Mouse (Mus musculus) bone marrow macrophage, adult 2 months (primary cell): Measurements from ENCODE around the gene Cd96.

ENCODE experiments used
- CTCF ChIP-seq: IDR thresholded peaks from 2 replicates; pipeline ENCODE4 v1.5.1; 2012; ENCODE audit warnings: low read depth, mild to moderate bottlenecking, low read length, moderate library complexity
- POLR2A ChIP-seq: IDR thresholded peaks from 2 replicates; pipeline ENCODE4 v1.6.1; 2012; ENCODE audit warnings: mild to moderate bottlenecking, low read depth, low read length, borderline replicate concordance

- TF ChIP-seq POLR2A (no peak), CTCF (no peak)
These were observed 109.2 kb downstream of the Cd96 start for GRCm38 (mm10) chr16:46010906-46011220.
